Mouse (Mus musculus): ENCODE results near the gene Nlrp9c.
"Not testable (repeated sequence)": the region's sequence is repeated elsewhere in the genome, so short reads cannot be mapped to it uniquely, and the experiment has no call there.

GRCm38 (mm10) chr7:26403600-26403999, at the start of gene Nlrp9c:
- TF ChIP-seq GATA1 (IDR thresholded peaks at IDR 0.05; ENCODE audit: borderline replicate concordance, low read length); FLI1 (IDR thresholded peaks at IDR 0.05; ENCODE audit: low read length): not testable (repeated sequence)

Measured in megakaryocyte, embryonic 14.5 days (primary cell).